Mouse (Mus musculus) lung, postnatal 0 days (tissue): Measurements from ENCODE around the gene Ano9. TPM values are rescaled to one million over a fixed set of nuclear protein-coding genes. Genes with fewer than 3 reads are reported as not detected.

Source experiments
- ATAC-seq: fragments of 200-750 bp; cut with Nextera tagmentation; 2 replicates; pipeline ENCODE4 v1.8.0; 2017; ENCODE audit warnings: moderate library complexity
- DNase-seq: peaks from one replicate; pipeline ENCODE4 v3.0.0-alpha.2; 2016; ENCODE audit warnings: low spot score
- H3K27ac ChIP-seq: fragments of 300-500 bp; sonication (generic); 2 replicates; pipeline ENCODE4 v1.5.1; 2014; ENCODE audit warnings: antibody characterized with exemption, mild to moderate bottlenecking, low read length, mixed read lengths
- H3K27me3 ChIP-seq: fragments of 300-500 bp; sonication (generic); replicated peaks from 2 replicates; pipeline ENCODE4 v1.6.1; 2014; ENCODE audit warnings: low read length, mixed read lengths; ENCODE audit not compliant: insufficient read depth
- H3K36me3 ChIP-seq: fragments of 300-500 bp; sonication (generic); 2 replicates; pipeline ENCODE4 v1.6.1; 2014; ENCODE audit warnings: low read length, mixed read lengths; ENCODE audit not compliant: insufficient read depth
- H3K4me1 ChIP-seq: fragments of 300-500 bp; sonication (generic); 2 replicates; pipeline ENCODE4 v1.6.1; 2014; ENCODE audit warnings: antibody characterized with exemption, low read depth, low read length, mixed read lengths; ENCODE audit not compliant: insufficient read depth
- H3K4me2 ChIP-seq: fragments of 300-500 bp; sonication (generic); replicated peaks from 2 replicates; pipeline ENCODE4 v1.6.1; 2014; ENCODE audit warnings: low read depth, mild to moderate bottlenecking, low read length, moderate library complexity, mixed read lengths
- H3K4me3 ChIP-seq: fragments of 300-500 bp; sonication (generic); 2 replicates; pipeline ENCODE4 v1.5.1; 2014; ENCODE audit warnings: low read depth, low read length
- H3K9ac ChIP-seq: fragments of 300-500 bp; sonication (generic); replicated peaks from 2 replicates; pipeline ENCODE4 v1.6.1; 2014; ENCODE audit warnings: low read depth, mild to moderate bottlenecking
- H3K9me3 ChIP-seq: fragments of 300-500 bp; sonication (generic); 2 replicates; pipeline ENCODE4 v1.6.1; 2016; ENCODE audit warnings: low read length, mixed read lengths
- CTCF ChIP-seq: IDR thresholded peaks from 2 replicates; pipeline ENCODE4 v1.5.1; 2016; ENCODE audit warnings: antibody characterized with exemption, mild to moderate bottlenecking
- EP300 ChIP-seq: IDR thresholded peaks from 2 replicates; pipeline ENCODE4 v1.6.1; 2016; ENCODE audit warnings: antibody characterized with exemption, mild to moderate bottlenecking, control low read depth
- WGBS: fragments of 180-500 bp; shearing (Covaris S2); extraction: QIAGEN DNeasy Blood & Tissue Kit; methylation state at CpG from one replicate; pipeline ENCODE4 v1.1.7; 2014; 5-methylcytosine and 5-hydroxymethylcytosine counted together
- polyA plus RNA-seq: library from polyadenylated mRNA; unstranded; fragments of >200 nt; fragmentation: Nextera tagmentation; extraction: Ambion mirVana; gene quantifications from 2 replicates; pipeline ENCODE4 v1.2.1, GENCODE M21; 2015

Gene Ano9
- polyA plus RNA-seq, 1 experiment from 2014 or later, result 1.5 TPM

- no peak for ATAC-seq
- 92% methylated on average over 12 of the region's 12 CpGs for WGBS
- Histone ChIP-seq H3K27me3 (no peaks in the 10 kb centered on the region), H3K4me2 (no peak overlapping the region), H3K9ac (no peak overlapping the region), H3K4me1 (no peaks in the 10 kb centered on the region), H3K9me3 (no peaks in the 10 kb centered on the region), H3K27ac (no peak overlapping the region), H3K4me3 (no peak overlapping the region), H3K36me3 (no peaks in the 10 kb centered on the region)
- no peak for DNase-seq
- TF ChIP-seq CTCF (no peak), EP300 (no peak)
Measured at GRCm38 (mm10) chr7:141146043-141146595, 28.5 kb upstream of the Ano9 start.

- DNase-seq (no peak), ATAC-seq (no peak)
- Histone ChIP-seq H3K27ac (no peak overlapping the region), H3K36me3 (no peaks in the 10 kb centered on the region), H3K4me3 (no peak overlapping the region), H3K4me2 (no peak overlapping the region), H3K4me1 (no peaks in the 10 kb centered on the region), H3K9ac (no peak overlapping the region), H3K9me3 (no peaks in the 10 kb centered on the region), H3K27me3 (no peaks in the 10 kb centered on the region)
- TF ChIP-seq EP300, result no peak
- no peak for TF ChIP-seq CTCF
- WGBS, result 57% methylated on average over 1 of the region's 1 CpGs
Measured at GRCm38 (mm10) chr7:141145403-141145802, 27.8 kb upstream of the Ano9 start.

DNA sequence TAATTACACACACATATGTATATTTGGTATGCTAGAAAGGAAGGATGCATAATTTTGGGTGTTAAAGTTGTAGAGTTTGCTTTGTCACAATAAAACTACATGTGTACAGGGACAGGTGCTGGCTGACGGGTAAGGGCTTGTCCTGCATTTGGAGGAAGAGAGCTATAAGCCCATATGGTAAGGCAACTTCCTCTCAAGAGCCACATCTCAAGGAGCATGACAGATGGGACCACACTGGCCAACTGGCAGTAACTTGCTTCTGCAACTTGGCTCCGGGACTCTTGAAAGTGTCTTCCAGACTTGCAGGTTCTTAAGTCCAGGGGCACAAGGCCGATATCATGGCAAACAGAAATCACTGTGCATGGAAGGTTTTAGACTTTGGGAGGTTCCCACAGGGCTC, 27.0 kb upstream of the Ano9 start:
- Histone ChIP-seq H3K27me3 (no peaks in the 10 kb centered on the region), H3K9ac (no peak overlapping the region), H3K9me3 (no peaks in the 10 kb centered on the region), H3K4me3 (no peak overlapping the region), H3K27ac (no peak overlapping the region), H3K36me3 (no peaks in the 10 kb centered on the region), H3K4me1 (no peaks in the 10 kb centered on the region), H3K4me2 (no peak overlapping the region)
- 86% methylated on average over 3 of the region's 3 CpGs for WGBS
- no peak for DNase-seq
- ATAC-seq, result no peak
- TF ChIP-seq CTCF (no peak), EP300 (no peak)

DNA sequence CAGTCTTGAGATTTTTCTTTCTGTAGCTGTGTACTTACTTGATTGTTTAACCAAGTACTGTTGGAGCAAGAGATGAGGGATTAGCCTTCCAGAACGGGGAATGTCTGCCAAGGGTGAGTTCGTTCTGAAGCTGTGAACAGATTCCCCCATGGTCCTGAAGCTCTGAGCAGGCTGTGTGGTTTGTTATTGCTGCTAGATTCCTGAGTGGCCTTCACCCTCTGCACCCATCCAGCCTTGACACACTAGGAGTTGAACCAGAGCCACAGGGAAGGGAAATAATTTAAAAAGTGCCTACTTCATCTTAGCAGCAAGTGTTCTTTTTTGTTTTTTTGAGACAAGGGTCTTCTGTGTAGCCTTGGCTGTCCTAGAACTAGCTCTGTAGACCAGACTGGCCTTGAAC, 26.3 kb upstream of the Ano9 start:
- H3K36me3 ChIP-seq, result 0 out of 2 replicates have a peak, but pooled peaks cover 1% of the 10 kb centered on the region

DNA sequence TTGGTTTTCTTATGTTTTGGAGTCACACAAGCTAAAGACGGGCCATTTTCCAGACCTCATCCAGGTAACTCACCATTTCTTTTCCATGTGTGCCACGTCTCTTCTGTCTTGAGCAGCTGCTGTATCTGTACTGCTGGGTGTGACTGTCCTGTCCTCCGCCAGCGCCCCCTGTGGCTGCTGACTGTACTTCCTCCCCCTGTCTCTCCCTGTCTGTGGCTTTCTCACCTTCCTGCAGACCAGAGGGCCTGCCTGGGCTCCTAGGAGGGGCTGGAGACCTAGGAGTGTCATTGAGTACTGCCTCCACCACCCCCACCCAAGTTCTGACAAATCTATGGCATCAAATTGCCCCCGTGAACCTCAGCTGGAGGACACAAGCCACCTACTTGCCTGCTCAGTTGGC, 25.5 kb upstream of the Ano9 start:
- peak; percentile 50; the same call in 1 of the 2 replicates for ATAC-seq
- WGBS, result 45% methylated on average over 5 of the region's 5 CpGs
- no peaks in the 10 kb centered on the region for H3K9me3 ChIP-seq
- H3K27ac ChIP-seq, result no peak overlapping the region
- no peak overlapping the region for H3K4me3 ChIP-seq
- no peak overlapping the region for H3K9ac ChIP-seq
- 0 out of 2 replicates have a peak, but pooled peaks cover 7% of the 10 kb centered on the region for H3K36me3 ChIP-seq
- TF ChIP-seq EP300 (no peak), CTCF (peak; percentile 80)
- H3K4me1 ChIP-seq, result no peaks in the 10 kb centered on the region
- peak; percentile 50 for DNase-seq
- no peak overlapping the region for H3K4me2 ChIP-seq
- no peaks in the 10 kb centered on the region for H3K27me3 ChIP-seq

More for the DNA sequence above, 26.3 kb upstream of the Ano9 start:
- ATAC-seq (no peak), DNase-seq (no peak)
- no peaks in the 10 kb centered on the region for H3K27me3 ChIP-seq
- H3K4me2 ChIP-seq, result no peak overlapping the region
- WGBS, result 57% methylated on average over 2 of the region's 2 CpGs
- no peaks in the 10 kb centered on the region for H3K4me1 ChIP-seq
- no peak overlapping the region for H3K9ac ChIP-seq
- H3K4me3 ChIP-seq, result no peak overlapping the region
- H3K27ac ChIP-seq, result no peak overlapping the region
- TF ChIP-seq CTCF (no peak), EP300 (no peak)
- no peaks in the 10 kb centered on the region for H3K9me3 ChIP-seq

GRCm38 (mm10) chr7:141141326-141141725, 23.7 kb upstream of the Ano9 start:
- Histone ChIP-seq H3K4me2 (no peak overlapping the region), H3K4me1 (no peaks in the 10 kb centered on the region), H3K9me3 (no peaks in the 10 kb centered on the region), H3K36me3 (peaks cover 14% of the 10 kb centered on the region; the same call in 1 of the 2 replicates), H3K4me3 (no peak overlapping the region), H3K27ac (no peak overlapping the region), H3K9ac (no peak overlapping the region), H3K27me3 (no peaks in the 10 kb centered on the region)
- ATAC-seq (no peak), DNase-seq (no peak)
- no peak for TF ChIP-seq EP300
- TF ChIP-seq CTCF, result no peak
- WGBS, result 84% methylated on average over 4 of the region's 4 CpGs
